Mouse (Mus musculus) c-Kit-positive CD71-positive TER-119-positive erythroid progenitor cells, embryonic 14.5 days (primary cell): ENCODE measurements around the gene Bst1.

Experiments used
- DNase-seq: peaks from one replicate; pipeline ENCODE4 v3.0.0-alpha.2; 2013; ENCODE audit warnings: low spot score

The Bst1 gene

GRCm38 (mm10) chr5:43818695-43819094 lies at the start of gene Bst1:
Bst1 (plus strand) TSS chr5:43818885.
- no peak for DNase-seq

GRCm38 (mm10) chr5:43770618-43771354 lies 47.9 kb upstream of the Bst1 start:
- DNase-seq: no peak

GRCm38 (mm10) chr5:43771555-43771954 lies 47.1 kb upstream of the Bst1 start:
- DNase-seq: no peak

- DNase-seq: no peak
These were observed 42.3 kb upstream of the Bst1 start for GRCm38 (mm10) chr5:43776407-43776806.

GRCm38 (mm10) chr5:43776993-43777392 lies 41.7 kb upstream of the Bst1 start:
- no peak for DNase-seq

- DNase-seq: no peak
These were observed 40.1 kb upstream of the Bst1 start for GRCm38 (mm10) chr5:43778583-43778982.

GRCm38 (mm10) chr5:43781423-43781976 lies 37.2 kb upstream of the Bst1 start:
- DNase-seq: peak; percentile 20

GRCm38 (mm10) chr5:43781977-43782930 lies 36.4 kb upstream of the Bst1 start:
- DNase-seq: peak; percentile 70

GRCm38 (mm10) chr5:43783996-43784395 lies 34.7 kb upstream of the Bst1 start:
- DNase-seq: no peak

- no peak for DNase-seq
These were observed 32.1 kb upstream of the Bst1 start for GRCm38 (mm10) chr5:43786607-43787006.

GRCm38 (mm10) chr5:43787976-43788752 lies 30.5 kb upstream of the Bst1 start:
- no peak for DNase-seq

GRCm38 (mm10) chr5:43792354-43792753 lies 26.3 kb upstream of the Bst1 start:
- no peak for DNase-seq

GRCm38 (mm10) chr5:43799530-43799929 lies 19.2 kb upstream of the Bst1 start:
- no peak for DNase-seq

- DNase-seq: no peak
These were observed 18.0 kb upstream of the Bst1 start for GRCm38 (mm10) chr5:43800700-43801099.

GRCm38 (mm10) chr5:43801253-43801652 lies 17.4 kb upstream of the Bst1 start:
- no peak for DNase-seq

- no peak for DNase-seq
These were observed 16.9 kb upstream of the Bst1 start for GRCm38 (mm10) chr5:43801798-43802197.

- DNase-seq: no peak
These were observed 13.3 kb upstream of the Bst1 start for GRCm38 (mm10) chr5:43805401-43805800.

GRCm38 (mm10) chr5:43806340-43806739 lies 12.3 kb upstream of the Bst1 start:
- no peak for DNase-seq

GRCm38 (mm10) chr5:43806914-43807313 lies 11.8 kb upstream of the Bst1 start:
- DNase-seq: no peak

- DNase-seq: no peak
These were observed 10.7 kb upstream of the Bst1 start for GRCm38 (mm10) chr5:43807744-43808696.
